Mouse (Mus musculus) retina, postnatal 1 day (tissue): ENCODE data around the gene Rab3il1.
"Not testable (repeated sequence)": the region's sequence is repeated elsewhere in the genome, so short reads cannot be mapped to it uniquely, and the experiment has no call there.

Experiments used
- DNase-seq: peaks from one replicate; pipeline ENCODE4 v3.0.0-alpha.2; 2012

Rab3il1 gene

DNA sequence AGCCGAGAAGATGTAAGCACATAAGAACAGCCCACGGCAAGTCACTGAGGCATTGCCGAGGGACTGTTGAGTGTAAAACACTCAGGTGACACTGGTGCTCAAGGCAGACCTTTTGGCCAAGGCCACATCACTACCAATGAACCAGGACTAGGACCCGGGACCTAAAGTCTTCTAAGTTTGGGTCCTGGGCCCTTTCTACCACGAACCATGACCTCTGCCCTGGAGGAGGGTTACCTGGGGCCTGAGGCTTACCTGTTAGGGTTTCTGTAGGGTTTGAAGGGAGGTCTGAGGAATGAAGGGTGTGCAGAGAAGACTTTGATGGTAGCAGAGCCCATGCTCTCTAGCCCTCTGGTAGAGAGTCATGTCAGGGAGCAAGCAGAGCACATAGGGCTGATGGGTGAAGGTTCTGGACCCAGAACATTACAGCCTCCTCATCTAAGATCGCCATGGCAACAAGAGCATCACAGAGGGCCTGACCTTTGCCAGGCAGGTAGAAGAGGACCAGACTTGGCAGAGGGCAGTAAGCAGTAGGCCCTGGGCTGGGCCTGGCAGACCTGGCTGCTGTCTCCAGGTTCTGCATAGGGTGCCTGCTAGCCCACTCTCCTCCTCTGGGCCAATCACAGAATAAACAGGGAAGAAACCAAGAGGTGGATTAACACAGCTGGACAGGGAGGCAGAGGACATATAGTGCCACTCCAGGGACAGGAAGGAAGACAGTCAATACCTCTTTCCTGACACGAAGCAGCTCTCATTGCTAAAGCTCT, at the start of gene Rab3il1, which contains the start of gene Best1:
Gene Rab3il1, plus strand, starts transcription at position 464 of the 764 bp plus-strand sequence.
Gene Best1, minus strand, starts transcription at position 428 of the 764 bp plus-strand sequence.
- no peak for DNase-seq

DNA sequence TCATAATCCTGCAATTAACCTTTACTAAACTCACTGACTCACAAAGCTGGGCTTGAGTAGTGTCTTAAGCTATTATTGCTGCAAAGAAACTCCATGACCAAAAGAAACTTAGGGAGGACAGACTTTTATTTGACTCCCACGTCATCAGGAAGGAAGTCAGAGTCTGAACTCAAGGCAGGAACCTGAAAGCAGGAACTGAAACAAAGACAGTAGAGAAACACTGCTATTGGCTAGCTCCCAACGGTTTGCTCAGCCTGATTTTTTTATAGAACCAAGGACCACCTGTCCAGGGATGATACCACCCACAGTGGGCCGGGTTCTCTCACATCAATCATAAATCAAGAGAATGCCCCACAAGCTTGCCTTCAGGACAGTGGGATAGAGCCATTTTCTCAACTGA, 49.1 kb upstream of the Rab3il1 start:
- no peak for DNase-seq

DNA sequence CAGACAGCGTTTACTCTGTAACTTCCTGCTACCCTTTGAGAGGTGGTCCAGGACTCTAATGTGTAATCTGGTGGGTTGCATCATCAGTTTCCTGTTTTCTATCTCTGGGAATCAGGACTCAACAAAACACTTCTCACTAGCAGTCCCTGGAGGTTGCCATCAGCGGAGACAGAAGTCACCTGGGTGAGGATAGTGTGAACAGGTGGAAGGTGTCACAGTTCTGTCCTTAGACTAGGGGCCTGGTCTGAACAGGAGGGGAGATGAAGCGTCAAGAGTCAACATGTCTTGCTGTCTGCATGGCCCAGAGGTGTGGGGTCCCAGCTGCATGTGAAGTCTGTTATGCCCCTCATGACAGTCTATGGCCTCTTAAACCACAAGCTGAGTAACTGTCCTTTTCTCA, 48.6 kb upstream of the Rab3il1 start:
- DNase-seq, result no peak

DNA sequence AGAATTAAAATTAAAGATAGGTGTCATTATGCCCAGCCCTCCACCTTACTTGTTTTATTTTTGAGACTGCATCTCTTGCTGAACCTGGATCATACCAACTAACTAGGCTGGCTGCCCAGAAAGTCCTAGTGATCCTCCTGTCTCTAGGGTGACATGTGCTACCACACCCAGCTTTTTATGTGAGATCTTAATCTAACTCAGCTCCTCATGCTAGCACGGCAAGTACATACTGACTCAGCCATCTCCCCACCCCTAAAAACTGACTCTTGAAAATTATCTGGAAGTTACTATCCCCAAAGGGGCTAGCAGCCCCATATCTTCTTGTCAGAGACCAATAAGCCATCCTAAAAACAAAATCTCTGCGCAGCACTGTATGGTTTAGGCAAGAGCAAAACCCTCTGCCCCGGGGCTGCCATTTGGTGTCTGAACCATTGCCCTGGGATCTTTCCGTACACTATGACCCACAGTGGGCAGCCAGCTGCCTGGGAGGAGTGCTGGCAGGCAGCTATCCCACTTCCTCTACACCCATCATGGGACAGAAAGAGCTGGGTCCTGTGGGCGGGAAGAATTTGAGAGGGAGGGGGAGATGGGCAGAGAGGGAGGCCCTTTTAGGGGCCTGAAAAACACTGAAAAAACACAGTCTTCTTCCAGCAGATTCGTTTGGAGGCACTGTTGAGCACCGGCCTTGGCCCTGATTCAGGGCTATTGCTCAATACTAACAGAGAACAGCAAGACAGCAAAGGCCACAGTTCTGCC, 47.2 kb upstream of the Rab3il1 start:
- DNase-seq, result peak; percentile 57

DNA sequence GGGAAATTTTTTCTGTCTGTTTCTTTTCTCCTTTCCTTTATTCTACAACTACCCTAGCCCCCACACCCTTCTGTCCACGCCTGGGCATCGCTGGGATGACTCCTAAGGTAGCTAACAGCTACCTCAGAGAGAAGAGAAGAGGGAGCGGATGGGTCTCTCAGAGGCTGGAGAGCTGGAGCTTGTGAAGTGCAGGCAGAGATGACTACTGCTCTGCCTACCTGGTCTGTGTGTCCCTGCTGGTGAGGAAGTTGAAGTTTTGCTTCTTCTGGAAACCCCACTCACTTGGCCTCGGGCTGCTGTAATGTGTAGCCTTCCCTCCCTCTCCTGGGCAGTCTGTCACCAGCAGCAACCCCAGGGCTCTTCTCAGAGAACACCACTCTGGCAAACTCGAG, 46.7 kb upstream of the Rab3il1 start:
- DNase-seq, result peak; percentile 10

DNA sequence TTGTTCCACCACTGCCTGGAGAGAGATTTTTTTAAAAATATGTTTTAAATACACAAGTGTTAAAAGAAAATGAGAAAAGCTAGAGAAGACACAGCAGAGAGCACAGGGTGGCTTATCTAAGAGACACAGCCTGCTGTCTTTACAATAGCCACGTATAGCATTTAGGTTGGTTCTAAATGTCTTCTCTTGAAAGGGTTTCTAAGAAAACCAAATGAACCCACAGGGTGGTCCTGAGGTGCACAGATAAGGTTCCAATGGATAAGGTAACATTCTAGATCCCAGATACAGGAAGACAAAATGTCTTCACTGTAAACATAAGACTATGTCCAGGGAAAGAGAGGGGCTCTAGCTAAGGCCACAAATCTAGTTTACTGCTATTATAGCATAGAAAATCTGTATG, 46.0 kb upstream of the Rab3il1 start:
- DNase-seq, result no peak

DNA sequence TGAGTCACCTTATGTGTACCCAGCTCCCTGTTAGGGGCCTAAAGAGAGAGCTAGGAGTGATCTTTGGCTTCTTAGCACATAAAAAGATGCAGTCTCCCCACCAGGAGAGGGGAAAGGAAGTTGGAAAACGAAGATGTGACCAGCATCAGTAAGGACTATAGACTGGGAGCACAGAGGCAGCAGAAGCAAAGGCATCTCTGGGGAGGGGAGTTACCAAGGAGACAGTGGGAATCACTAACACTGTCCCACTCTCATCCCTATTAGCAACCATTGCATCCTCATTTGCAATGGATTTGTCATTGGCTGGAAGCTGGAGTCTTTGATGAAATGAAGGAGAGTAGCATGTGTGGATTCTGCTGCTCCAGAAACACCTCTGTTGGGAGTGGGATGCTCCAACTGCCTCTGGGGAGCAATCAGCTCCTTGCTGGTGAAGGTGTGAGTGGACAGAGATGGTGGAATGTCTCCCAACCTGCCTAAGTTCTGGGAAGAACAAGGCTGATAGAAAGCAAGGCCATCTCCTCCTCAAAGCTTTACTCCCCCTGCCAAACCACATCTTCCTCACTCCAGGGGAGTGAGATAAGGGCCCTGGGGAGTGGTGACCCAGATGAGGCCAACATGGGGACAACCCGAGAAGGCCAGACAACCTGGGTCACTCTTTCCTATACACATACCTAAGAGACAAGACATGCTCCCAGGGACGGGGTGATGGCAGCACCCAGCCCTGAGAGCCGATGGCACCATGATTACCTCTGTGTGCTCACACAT, 44.7 kb upstream of the Rab3il1 start:
- DNase-seq, result no peak

DNA sequence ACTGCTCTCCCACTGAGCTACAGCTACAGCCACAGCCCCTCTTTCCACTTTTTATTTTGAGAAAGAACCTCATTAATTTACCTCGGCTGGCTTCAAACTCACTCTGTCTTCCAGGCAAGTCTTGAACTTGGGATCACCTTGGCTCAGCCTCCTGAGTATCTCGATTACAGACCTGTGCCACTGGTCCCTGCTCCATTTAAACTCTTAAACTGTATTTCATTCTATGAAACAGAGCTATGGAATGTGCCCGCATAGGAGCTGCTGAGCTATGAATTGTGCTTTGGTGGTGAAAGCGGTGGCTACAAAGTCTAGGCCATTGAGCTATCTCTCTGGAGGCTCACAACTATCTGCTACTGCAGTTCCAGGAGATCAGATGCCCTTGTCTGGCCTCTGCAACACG, 43.5 kb upstream of the Rab3il1 start:
- no peak for DNase-seq

DNA sequence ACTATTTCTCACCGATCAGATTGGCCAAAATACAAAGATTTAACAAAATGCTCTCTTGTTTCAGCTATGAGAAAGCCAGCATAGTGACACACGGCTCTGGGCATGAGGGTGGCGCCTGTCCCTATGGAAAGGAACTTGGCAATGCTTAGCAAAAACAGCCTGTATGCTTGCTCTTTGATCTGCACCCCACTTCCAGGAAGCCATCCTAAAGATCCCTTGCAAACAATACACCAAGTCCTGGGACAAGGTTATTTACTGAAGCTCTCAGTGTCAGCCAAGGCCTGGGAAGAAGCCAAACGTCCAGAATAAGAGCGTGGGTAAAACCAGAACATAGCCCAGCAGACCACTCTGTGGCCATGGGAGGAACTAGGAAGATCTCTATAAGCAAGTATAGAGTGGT, 40.7 kb upstream of the Rab3il1 start:
- DNase-seq, result no peak

DNA sequence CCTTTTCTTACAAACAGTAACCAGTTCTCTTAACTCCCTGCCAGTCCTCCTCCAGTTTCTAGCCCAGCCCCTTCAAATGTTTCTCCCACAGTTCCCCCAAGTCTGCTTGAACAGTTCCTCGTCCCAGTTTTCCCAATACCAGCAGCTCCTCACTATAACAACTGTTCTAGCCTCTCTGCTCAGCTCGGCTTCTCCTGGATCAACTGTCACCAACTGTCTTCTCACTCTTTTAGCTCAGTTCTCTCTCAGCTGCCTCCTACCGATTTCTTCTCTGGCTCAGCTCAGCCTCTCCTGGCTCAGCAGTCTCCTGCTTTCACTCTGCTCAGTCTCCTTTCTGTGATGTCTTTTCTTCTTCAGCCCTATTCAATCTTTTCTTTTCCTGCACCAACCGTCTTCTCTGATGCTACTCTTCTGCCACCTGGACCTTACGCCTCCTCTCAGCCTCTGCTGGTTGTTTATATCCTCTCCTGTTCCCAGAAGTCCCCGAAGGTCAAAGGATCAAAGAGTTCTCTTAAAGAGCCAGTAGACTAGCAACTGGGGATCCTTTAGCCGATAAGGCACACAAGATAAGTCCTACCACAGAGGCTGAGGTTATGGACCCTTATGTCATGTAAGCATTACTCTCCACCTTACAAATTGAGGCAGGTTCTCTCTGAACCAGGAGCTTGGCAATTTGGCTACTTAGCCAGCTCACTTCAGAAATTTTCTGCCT, 37.1 kb upstream of the Rab3il1 start:
- DNase-seq, result no peak

DNA sequence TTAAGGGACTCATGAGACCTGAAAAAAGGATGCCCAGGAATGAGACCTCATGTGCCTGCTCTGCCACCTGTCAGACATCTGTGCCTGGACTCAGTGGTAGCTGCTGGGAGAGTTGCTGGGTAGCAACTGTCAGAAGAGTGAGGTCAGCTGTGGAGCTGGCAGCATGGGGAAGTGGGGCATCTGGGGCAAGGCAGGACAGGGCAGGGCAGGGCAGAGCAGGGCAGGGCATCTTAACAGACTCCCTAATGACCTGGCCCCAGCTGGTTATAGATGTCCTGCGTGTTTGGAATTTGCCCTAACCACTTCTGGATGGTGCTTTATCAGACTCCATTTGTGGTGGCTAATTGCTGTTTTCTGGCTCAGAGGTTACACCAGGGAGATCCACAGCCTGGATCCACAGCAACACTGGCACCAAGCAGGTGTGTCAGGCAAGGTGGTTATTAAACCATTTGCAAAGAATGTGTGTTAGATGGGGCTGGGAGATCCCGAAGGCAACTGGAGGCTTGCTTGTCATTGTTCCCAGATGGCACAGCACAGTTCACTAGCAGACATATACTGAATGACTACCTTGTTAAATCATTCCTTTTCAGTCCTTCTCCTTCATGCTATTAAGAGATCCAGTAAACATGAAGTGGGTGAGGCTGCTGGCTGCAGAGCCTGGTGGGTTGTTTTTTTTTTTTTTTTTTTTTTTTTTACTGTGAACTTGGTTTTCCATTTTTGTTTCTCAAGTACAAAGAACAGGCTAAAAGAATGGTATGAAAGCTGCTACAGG, 35.2 kb upstream of the Rab3il1 start:
- DNase-seq, result peak; percentile 35

DNA sequence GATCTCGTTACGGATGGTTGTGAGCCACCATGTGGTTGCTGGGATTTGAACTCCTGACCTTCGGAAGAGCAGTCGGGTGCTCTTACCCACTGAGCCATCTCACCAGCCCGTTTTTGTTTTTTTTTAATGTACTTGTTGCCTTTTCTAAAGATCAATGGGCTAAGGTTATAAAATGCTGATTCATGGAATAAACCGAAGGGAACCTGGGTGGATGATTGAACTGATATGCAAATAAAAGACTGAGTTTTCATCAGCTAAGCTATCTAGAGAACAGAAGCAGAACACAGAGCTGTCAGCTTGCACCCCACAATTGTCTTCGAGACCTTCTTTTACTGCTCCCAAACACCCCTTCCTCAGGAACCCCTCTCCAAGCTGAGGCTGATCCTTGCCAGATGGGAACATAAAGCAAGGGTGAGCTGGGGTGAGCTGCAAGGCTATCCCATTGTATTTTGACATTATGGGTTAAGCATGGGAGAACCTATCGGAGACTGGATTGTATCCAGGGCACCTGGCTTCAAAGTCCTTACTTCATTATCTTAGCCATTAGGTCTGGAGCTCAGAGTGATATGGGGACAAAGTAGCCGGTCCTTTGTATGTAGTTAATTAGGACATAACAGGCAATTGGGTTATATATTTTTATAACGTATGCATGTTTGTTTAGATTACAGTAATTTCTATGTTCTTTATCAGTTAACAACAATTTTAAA, 33.2 kb upstream of the Rab3il1 start:
- DNase-seq, result no peak

DNA sequence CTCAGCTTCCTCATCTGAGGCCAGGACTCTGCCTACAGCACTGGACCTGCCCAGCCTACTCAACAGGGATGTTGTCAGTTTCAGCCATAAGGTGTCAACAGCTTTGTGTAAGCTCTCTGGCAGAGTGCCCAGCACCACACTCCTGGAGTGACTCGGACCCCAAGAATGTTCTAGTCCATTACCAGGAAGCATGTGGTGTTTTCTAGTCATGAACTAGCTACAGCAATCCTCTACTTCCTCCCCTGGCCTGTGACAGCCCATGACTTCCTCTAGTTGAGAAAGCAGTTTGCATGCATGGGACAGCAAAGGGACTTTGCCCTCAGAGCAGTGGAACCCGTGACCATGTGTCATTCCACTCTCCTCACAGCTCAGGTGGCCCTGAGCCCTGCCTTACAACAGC, 26.6 kb upstream of the Rab3il1 start:
- not testable (repeated sequence) for DNase-seq

DNA sequence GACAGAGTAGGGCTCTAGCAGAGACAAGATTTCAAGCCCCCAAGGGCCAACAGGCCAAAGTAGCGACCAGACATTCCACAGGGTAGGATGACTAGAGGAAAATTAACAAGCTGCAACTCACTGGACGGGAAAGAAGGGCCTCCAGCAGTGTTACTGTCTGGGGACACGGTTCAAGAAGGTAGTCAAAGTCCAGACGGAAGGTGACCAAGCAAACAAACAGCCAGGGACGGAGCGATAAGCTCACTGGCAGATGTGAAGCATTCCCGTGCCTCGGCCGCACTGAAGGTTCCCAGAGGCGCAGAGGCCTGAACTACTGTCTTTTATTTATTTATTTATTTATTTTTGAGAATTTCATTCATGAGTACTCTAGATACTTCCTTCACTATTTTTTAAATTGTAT, 24.4 kb upstream of the Rab3il1 start:
- DNase-seq, result no peak

DNA sequence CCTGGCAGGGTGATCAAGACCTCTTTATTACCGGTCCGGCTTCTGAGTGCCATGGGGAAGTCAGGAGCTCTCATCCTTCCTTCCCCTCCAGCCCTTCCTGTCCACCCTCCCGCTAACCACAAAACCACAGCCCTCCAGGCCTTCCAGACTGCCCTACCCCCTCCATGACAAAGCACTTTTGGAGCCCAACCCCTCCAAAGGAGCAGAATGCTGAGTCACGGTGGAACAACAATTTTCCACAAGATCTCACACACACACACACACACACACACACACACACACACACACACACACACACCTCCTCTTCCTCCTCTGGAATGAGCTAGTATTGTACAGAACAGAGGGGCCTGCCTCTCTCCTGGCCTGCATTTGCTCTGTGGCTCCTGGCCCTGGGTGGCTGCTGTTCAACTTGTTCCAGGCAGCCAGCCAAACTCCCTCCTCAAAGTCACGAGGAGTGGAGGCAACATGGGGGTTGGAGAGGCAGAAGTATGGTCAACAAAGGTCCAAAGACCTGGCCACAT, 23.0 kb upstream of the Rab3il1 start:
- peak; percentile 19 for DNase-seq

DNA sequence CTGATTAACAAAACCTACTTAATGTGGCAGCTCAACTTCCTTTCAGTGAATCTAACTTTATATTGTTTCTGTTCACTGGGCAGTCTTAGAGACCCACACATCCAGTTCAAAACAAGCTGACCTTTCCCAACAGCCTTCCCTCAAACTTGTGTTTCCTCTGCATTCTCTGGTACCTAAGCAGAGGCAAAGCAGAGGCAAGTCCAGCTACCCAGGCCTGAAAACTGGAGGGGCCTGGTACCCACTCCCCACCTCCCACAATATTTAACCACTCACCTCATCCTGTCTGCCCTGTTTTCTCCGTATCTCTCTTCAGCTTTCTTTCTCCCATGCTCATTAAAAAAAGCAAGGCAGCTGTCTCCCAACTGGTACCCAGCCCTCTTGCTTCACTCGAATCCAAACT, 22.3 kb upstream of the Rab3il1 start:
- DNase-seq, result no peak

DNA sequence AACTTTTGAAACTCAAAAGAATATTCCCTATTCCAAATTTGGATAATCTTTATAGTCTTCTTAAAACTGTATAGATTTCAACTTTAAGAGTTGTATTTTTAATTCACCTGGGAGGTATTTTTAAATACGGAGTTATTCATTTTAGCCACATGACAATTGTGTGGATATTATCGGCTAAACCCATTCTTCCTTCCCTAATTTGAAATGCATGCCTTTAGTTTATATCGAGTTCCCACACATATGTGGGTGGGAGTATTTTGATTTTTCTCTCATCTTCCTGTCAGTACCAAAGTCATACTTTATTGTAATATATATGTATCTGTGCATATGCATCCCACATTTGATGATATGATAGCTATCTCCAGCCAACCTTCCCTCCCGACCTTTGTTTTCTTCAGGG, 21.2 kb upstream of the Rab3il1 start, which contains the start of gene Fth1:
Gene Fth1, plus strand, starts transcription at position 341 of the 400 bp plus-strand sequence.
- no peak for DNase-seq

DNA sequence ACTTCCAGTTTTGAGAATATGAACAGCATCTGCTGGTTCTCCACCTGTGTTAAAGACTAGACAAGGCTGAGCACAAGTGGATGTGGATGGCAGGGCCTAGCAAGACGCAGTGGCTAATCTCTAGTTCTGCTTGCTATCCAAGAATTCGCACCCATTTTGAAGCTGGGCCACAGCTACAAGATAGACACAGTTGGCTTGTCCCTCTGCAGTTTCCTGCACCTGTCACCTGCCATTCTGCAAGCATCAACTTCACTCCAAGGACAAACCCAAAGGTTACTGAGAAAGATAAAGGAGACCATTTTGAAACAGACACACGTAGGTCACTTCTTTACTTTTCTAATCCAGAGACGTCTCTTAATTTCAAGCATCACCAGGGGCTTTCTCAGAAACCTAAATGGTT, 19.8 kb upstream of the Rab3il1 start:
- DNase-seq, result no peak

DNA sequence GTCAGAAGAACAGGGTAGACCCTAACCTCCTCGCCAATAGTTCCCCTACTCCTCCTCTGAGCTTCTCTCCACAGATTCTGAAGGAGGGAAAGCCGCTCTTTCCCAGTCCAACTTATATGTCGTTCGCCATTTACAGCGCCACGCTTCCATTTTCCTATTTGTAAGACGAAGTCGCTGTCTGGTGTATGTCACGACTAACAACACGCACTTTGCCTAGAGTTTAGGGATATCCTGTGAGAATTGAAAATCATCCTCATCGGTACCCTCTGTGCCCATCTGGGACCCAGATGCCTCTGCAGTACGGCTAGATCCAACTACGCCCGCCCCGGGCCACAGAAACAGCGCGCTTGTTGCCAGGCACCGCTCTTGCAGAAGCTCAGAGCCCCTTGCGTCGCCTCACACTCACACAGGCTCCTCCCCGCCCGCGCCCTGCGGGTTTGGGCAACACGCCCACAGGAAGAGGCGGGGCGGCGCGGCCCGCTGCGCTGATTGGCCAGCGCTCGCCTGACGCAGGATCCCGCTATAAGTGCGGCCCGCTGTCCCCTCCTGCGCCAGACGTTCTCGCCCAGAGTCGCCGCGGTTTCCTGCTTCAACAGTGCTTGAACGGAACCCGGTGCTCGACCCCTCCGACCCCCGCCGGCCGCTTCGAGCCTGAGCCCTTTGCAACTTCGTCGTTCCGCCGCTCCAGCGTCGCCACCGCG, 19.2 kb upstream of the Rab3il1 start:
- peak; percentile 99 for DNase-seq

DNA sequence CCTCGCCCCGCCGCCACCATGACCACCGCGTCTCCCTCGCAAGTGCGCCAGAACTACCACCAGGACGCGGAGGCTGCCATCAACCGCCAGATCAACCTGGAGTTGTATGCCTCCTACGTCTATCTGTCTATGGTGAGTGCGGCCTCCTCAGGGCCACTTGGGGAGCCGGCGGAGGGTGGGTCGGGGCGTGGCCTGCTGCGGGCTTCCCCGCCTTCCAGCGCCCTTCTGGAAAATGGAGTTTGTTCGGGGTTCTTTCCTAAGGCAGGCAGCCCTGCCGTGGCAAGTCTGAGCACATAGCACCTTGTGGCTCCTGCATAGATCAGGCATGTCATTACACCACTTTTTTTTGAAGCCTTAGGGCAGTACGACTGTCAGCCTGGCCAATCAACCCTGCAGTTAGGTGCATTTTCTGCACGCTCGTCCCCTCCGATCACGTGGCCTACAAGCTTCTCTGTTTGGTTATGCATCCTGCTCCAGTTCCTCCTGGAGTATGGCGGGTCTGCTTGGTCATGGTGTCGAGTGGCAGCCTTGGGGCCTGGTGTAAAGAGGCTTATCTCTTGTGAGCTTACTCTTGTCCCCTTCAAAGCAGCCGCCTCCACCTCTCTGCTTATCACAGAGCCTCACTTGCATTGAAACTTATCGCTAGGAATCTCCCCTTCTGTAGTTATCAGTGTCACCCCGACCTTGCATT, 18.5 kb upstream of the Rab3il1 start:
- peak; percentile 67 for DNase-seq
